Mouse (Mus musculus): ENCODE data around the gene Coq8b.

Gene Coq8b

DNA sequence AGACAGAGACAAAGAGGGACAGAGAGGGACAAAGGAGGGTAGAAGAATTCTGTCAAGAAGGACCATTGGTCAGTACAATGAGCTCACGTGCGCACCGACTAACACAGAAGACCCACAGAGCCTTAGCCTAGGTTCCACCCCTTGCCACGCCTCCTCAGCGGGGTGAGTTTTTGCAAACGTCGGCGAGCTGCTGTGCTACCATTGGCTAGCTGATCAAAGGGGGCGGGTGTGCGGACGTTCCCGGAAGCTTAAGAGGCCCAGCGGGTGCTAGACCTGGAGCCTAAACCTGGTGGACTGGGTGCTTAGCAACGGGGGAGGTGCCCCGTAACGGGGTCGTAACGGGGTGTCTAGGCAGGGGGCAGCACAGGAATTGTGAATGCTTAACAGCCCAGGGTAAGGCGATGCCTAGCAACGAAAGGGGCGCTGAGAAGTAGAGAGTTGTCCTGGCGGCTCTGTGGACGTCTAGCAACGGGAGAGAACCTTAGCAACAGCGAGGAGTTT is at the start of gene Coq8b:
TSS of gene Coq8b (plus strand) at position 243 of the 501 bp plus-strand sequence.
- DNase-seq (ENCODE audit: inconsistent ontology term): peak; percentile 97

DNA sequence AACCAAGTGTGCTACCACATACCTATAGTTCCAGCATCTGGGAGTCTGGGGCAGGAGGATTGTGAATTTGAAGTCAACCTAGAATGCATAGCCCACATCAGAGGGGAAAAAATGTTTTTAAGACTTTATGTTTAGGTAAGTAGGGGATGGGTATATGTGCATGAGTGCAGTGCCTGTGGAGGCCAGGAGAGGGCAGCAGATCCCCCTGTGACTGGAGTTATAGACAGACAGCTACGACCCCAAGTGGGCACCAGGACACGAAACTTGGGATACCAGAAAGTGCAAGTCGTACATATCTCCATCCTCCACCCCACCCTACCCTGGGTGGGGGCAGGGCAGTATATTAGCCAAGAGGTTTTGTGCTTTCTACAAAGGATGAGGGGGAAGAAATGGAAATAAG is 47.9 kb upstream of the Coq8b start:
- DNase-seq (ENCODE audit: inconsistent ontology term): peak; percentile 25

DNA sequence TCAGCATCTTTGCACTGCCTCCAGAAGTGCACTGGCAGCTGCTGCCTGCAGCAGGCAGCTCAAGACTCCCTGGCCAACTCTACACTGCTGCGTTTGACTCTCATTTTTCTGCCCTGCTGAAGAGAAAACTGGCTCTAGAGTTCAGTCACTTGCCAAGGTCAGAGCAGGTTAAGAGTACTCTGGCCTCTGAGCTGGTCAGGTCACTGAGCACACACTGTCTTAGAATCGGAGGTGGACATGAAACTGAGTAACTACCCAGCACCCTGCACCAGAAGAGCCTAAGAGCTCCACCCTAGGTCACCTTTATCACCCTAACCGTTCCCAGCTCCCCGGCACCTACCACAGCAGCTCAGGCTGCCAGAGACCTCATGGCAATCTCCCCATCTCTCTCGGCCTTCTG is 46.8 kb upstream of the Coq8b start:
- DNase-seq (ENCODE audit: inconsistent ontology term): no peak

DNA sequence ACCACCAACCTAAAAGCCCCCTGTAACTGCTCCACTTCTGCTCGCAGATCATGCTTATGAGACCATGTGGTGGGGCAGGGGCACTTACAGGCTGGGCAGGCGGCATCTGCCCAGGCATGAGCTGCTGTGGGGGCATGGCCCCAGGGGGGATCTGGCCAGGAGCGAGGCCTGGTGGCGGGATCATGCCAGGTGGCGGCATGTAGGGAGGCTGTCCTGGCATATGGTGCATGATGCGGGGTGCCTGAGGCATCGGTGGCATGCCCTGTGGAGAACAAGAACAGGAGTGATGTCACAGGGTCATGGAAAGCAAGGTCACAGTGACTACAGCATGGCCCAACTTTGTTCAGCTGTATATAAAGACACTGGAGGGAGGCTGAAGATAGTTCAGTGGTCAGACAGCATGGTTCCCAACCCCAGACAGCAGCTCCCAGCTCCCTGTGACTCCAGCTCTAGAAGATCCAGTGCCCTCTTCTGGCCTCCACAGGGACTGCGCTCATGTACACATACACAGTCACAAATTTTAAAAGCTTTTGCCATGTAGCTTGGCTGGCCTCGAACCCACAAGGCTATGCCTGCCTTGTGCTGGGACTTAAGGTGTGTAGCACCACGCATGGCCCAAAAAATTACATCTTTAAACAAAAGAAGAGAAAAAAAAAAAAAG is 43.4 kb upstream of the Coq8b start:
- no peak for DNase-seq (ENCODE audit: inconsistent ontology term)

DNA sequence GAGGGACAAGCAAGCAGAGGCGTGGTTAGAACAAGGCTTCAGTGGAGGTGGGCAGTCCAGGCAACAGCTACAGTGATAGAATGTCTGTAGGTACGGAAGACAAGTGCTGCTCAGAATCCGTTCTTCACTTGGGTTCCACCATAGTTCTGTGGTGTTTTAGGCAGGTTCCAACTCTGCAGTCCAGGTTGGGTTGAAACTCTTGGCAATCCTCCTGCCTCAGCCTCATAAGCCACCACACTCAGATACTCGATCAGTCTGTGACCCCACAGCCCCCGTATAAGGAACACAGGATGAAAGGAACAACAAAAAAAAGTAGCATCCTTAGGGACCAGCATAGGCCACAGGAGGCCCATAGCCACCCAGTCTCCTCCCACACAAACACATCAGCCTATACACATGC is 40.4 kb upstream of the Coq8b start:
- no peak for DNase-seq (ENCODE audit: inconsistent ontology term)

DNA sequence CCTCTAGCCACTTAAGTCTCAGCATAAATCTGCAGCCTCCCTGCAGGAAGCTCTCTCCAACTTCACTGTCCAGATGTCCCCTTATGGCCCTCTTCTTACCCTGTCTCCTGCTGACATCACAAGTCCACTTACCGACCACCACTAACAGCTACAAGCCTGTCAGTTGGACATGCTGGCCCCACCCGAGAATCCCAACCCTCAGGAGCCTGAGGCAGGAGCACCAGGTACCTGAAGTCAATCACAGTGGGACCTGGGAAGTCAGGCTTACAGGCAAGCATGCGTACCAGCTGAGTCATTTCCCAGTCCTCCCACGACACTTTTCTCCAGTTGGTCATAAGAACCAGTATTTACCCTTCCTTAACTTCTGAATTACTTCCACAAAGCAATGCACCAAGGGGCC is 39.1 kb upstream of the Coq8b start:
- no peak for DNase-seq (ENCODE audit: inconsistent ontology term)

DNA sequence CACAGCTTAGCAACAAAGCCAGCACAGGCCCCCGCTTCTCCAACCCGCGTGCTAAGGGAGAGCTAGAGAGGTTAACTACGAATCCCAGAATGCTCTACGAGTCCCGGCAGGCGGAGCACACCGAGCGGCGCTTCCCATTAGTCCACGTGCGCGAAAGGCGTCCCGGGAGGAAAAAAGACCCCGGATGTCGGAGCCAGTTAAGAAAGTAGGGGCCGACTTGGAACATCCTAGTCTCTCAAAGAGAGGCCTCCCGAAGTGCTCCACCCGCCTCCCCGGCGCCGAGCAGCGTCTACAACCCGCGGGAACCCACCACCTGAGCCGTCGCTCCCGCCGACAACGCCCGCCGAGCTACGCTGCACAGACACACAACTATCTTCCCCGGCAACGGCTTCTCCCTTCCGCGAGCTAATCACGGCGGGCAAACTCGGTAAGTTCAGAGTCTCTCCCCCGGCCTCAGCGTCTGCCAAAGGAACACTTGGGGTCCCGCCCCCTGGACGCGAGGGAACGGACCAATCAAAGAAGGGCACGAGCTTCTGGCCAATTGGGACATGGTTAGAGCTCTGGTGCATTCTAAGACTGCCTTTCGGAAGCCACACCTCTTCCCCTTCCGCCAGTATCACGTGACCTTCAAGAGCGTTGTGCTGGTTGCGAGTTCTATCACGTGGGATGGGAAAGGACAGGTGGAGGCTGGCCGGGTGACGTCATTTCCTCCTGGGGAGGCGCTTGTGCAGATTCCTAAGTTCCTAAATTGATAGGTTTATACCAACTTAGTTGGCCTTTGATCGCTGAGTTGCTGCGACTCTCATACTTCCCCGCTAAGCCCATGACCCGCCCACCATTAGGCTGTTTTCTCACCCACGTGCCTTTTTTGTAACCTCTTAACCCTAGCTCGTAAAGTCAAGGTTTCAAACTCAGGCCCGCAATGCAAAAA is 36.9 kb upstream of the Coq8b start, which contains the start of the genes BC024978 and Snrpa:
TSS of gene BC024978 (plus strand) at position 101 of the 931 bp plus-strand sequence.
TSS of gene Snrpa (minus strand) at position 591 of the 931 bp plus-strand sequence.
- DNase-seq (ENCODE audit: inconsistent ontology term): peak; percentile 100

DNA sequence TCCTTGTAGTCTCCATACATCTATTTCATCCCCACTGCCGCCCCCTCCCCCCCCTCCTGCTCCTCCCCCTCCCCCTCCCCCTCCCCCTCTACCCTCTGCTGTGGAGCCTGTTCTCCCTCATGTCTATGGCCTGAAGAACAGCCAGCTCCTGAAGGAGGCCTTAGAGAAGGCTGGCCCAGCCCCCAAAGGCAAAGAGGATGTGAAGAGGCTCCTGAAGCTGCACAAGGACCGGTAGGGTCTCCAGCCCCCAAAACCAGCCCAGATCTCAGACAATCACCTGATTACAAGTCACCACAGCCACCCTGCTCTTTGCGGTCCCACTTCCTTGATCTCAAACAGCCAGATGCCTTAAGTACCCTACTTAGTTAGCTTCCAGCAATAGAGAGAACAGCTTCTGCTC is 35.7 kb upstream of the Coq8b start:
- no peak for DNase-seq (ENCODE audit: inconsistent ontology term)

DNA sequence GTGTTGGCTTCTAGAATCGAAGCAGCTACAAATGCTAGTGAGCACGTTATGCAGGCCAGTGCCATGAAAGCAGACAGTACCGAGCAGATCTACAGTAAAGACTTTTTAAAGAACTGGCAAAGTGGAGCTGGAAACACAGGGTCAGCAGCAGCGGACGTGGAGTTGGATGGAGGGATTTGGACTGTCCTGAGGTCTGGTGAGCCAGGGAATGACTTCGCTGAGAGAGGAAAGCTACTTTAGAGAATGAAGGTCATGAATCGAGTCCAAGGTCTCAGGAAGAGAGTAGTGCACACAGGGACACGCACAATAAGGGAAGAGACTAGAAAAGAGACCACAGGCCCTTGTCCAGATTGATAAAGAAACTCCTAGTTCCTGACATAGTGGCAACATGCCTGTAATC is 35.2 kb upstream of the Coq8b start:
- DNase-seq (ENCODE audit: inconsistent ontology term): no peak

DNA sequence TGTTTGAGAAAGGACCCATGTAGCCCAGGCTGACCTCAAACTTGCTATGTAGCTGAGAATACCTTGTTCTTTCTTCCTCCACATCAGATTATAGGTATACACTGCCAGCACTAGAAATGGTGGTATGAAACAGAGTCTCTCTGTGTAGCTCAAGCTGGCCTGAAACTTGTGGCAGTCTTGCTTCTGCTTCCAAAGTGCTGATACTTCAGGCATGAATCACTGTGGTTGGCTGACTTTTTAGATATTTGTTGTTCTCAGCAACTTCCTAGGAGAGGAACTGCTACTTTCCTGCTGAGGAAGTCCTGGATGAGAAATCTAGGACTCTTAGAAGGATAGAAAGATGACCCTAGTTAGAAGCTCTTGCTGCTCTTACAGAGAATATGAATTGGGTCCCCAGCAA is 34.5 kb upstream of the Coq8b start:
- peak; percentile 39 for DNase-seq (ENCODE audit: inconsistent ontology term)

DNA sequence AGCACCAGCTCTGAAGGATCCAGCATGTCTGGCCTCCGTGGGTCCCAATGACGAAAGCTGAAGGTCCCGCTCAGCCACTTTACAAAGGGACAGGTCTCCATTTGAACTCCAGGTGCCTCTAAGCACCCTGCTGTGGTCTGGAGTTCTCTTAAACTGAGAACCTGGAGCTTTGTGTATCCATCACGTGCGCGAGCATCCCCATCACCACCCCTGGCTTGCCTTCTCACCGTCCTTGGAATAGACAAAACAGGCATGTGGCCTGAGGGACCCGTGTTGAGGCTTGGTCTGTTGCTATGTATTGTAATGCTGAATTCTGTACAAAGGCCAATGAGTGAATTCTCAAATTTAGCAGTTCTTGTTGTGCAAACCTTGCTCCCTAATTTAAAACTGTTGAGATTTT is 34.0 kb upstream of the Coq8b start:
- DNase-seq (ENCODE audit: inconsistent ontology term): no peak

DNA sequence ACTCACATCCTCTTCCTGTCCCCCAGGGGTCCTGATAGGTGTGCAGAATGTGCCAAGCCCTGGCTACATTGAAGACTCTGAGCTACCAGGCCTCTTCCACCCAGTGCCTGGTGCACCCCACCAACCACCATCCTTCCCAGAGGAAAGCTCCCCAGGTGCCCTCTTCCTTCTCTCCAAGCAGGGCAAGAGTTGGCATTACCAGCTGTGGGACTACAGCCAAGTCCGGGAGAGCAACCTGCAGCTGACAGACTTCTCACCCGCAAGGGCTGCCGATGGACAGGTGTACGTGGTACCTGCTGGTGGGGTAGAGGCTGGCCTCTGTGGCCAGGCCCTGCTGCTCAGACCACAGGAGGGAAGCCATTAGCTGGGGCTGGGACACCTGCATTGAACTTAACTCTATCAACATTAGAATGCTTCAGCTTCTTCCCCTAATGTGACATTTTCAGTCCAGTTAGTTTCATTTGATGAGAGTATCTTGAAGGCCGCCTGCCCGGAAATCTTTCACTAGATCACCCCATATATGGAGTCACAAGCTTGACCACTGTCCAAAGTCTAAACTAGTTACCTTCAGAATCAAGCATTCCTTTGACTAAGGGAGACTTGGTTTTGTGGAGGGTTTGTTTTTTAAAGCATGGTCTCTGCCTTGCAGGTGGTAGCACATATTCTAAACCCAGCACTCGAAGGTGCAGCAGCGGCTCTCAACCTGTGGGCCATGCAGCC is 28.9 kb upstream of the Coq8b start:
- DNase-seq (ENCODE audit: inconsistent ontology term): no peak

DNA sequence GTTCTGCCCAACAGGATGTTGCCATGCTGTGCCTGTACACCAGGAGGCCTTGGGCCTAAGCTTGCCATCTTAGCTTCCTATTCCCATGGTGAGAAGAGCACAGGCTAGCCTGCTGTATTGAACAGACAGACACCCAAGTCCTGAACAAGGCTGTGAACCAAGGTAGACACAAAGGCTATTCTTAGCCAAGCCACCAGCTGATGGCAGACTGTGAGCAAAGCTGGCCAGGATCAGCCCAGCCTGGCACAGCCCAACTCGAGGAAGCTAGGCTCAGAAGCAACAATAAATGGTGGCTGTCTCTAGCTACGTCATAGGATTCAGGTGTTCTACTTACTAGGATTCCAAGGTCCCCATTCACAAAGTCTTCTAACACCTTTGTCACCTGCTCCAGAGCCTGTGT is 20.2 kb upstream of the Coq8b start:
- no peak for DNase-seq (ENCODE audit: inconsistent ontology term)

DNA sequence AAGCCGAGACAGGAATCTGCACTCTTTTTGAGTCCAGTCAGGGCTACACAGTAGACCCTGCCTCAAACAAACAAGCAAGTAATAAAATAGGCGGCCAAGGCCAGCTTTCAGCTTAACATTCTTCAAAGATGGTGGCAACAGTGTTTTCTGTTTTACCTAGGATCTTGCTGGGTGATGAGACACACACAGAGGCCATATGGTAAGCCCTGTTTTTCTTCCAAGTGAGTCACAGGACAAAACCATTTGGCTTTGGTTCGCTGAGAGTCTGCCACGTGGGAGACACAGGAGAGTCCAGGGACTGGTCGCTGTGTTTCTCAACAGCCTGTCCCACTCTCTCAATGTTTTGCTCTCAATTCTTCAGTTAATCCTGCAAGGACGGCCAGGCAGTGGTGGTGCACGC is 14.2 kb upstream of the Coq8b start:
- DNase-seq (ENCODE audit: inconsistent ontology term): no peak

DNA sequence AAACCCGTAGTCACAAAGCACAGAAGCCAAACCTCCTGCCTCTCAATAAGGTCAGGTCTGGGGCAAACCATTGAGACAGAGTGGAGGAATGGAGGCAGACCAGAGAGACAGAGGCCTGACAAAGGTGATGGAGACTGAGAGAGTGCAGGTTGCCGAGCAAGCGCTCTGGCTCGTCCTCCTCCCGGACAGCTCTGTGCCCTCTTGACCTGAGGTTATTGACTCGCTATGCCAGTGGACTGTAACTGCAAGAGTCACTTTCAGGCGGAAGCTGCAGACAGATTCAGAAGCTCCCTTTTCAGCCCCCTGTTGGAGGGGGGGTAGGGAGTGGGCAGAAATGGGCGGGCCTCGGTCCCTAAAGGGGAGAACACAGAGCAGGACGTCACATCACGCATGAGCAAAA is 12.9 kb upstream of the Coq8b start:
- no peak for DNase-seq (ENCODE audit: inconsistent ontology term)

DNA sequence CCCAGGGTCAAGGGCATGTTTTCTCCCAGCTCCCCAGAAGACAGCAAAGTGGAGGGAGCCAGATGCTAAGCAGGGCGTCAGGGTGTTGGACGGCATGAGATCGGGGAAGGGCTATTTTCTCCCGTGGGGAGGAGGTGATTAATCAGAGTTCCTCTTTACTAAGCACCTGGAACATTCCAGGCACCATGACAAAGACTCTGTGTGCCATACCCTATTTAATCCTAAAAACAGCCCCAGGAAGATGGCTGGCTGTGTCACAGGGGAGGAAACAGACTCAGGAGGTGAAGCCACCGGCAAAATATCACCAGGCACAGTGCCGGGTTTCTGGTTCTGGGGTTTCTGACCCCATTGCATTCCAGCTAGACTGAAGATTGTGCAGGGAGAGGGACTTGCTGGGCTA is 10.9 kb upstream of the Coq8b start:
- DNase-seq (ENCODE audit: inconsistent ontology term): no peak

DNA sequence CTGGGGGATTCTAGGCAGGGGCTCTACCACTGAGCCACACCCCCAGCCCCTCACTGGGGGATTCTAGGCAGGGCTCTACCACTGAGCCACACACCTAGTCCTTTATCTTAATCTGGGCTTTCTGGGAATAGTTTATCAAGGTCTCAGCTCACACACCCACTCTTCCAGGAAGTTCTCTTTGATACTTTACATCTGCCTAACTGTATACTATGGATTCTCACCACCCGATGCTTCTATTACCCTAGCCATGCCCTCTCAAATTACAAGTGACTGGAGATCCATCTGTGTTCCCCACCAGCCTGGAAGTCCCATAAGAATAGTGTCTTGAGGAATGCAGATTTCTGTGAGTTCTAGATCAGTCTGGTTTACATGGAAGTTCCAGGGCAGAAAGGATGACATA is 10.3 kb upstream of the Coq8b start:
- DNase-seq (ENCODE audit: inconsistent ontology term): no peak

DNA sequence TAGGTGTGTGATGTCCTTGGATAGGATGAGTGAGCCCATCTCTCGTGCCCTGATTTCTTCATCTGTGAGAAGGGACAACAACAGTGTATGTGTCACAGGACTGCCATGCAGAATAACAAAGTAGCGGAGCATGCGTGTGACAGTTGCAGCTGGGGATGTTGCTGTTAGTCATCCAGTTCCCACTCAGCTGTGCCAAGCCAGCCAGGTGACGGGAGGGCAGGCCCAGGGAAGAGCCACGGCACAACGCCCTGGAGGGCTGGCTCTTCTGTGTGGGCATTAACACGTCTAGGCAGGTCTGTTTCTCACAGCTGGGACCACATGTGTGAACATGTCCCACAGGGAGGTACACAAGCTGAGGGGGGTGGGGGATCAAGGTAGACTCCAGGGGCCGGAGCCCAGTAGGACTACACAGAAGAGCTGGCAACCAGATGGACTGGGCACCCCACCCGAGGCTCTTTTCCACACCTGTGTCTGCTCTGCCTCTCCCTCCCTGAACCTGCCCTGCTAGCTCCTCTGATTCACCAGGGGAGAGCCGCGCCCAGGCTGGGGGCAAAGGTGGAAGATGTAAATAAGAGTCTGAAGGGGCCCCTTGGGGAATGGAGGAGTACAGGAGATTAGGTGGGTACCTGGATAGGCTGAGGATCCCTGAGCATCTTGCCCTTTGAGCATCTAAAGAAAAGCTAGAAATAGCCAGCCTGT is 7.8 kb upstream of the Coq8b start:
- DNase-seq (ENCODE audit: inconsistent ontology term): peak; percentile 54

DNA sequence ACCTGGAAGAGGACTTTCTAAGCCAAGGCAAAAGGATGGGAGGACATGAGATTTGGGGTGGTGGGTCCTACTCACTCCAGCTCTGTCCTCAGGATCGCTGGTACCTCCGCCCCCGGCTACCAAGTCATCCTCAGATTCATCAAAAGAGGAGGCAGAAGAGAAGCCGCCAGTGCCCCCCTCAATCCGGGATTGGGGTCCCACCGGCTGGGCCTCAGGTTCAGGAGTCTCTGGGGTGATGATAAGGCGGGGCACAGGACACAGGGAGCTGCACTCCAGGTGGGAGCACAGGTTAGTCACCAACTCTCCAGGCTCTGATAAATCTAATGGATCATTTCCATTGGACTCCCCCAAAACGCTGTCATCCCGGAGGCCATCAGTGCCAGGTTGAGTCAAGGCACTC is 5.5 kb upstream of the Coq8b start:
- no peak for DNase-seq (ENCODE audit: inconsistent ontology term)

DNA sequence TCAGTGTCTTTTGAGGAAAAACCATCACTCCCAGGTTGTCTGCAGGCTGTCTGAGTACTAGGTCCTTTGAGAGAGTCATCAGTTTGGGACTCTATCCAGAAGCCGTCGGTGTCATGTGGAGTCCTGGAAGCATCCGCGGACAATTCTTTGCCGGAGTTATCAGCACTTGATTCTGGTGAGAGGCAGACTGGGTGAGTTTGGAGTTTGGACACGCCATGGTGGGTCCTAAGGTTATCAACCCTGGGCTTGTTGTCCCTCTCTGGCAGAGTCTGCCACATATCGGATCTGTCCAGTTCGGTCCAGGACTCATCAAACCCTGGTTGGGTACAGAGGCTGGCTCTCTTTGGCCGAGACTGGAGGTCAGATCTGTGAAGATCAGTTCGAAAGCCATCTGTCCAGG is 5.1 kb upstream of the Coq8b start:
- DNase-seq (ENCODE audit: inconsistent ontology term): no peak

DNA sequence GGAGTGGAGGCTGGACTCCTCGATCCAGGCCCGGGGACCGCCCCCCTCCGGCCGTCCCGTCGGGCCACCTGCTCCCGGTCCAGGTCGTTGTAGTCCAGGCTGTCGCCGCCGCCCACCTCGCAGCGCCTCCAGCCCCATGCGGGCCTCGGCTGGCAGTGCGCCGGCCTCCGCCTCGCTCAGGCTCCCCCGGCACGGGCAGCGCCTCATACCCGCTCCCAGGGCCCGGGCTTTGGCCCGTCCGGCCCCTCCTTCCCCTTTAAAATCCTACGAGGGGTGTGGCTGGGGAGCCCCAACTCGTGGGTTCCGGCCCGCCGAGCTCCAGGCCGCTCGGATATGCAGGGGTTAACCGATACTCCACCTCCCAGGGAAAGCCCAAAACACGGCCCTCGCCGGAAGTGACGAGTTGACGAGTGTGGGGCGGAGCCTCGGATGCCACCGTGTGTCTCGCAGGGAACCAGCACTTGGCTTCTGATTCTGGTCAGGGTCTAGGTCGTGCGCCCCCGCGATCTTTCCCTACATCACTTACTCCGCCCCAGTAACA is 4.5 kb upstream of the Coq8b start, which contains the start of gene Itpkc:
TSS of gene Itpkc (minus strand) at position 381 of the 541 bp plus-strand sequence.
- peak; percentile 97 for DNase-seq (ENCODE audit: inconsistent ontology term)
